Mouse (Mus musculus): ENCODE data around the gene 1700028J19Rik.
"Not testable (repeated sequence)": the region's sequence is repeated elsewhere in the genome, so short reads cannot be mapped to it uniquely, and the experiment has no call there.

Gene 1700028J19Rik

DNA sequence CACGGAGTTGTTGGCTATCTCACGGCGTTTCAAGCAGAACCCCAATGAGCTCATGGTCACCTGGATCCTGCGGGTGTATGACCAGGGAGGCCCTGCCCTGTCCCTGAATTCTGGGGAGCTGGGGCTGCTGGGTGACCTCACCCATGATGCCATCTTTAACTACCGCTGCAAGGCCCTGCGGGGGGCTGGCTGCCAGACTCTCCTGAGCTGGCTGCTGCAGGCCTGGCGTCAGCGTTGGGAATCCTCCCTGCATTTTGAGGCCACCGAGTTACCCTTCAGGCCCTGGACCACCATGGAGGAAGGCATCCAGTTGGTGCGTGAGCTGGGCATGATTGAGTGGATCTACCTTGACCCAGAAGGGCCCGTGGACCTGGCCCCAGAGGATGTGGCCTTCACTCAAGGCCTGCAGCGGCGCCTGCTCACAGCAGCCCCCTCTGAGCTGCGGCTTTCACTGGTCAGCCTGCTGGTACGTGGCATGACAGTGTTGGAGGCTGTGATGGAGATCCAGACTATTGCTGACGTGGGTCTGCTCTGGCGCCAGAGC lies 4.3 kb upstream of the 1700028J19Rik start:
- not testable (repeated sequence) for DNase-seq (ENCODE audit: low read depth)

DNA sequence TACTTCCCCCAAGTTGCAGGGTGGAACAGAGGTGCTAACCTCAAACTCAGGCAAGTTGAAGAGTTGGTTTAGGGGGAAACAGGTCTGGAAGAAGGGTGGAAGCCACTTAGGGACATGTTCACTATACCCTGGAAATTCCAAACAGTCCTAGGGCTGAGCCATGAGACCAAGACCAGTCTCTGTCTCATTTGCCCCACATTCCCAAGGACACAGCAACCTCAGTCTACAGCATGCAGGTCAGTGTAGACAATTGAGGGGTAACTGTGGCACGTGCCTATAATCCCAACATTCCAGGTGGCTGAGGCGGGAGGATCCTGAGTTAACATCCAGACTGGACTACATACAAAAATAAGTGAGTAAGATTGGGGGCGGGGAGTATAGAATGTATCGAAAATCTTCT lies 2.8 kb upstream of the 1700028J19Rik start:
- no peak for DNase-seq (ENCODE audit: low read depth)

DNA sequence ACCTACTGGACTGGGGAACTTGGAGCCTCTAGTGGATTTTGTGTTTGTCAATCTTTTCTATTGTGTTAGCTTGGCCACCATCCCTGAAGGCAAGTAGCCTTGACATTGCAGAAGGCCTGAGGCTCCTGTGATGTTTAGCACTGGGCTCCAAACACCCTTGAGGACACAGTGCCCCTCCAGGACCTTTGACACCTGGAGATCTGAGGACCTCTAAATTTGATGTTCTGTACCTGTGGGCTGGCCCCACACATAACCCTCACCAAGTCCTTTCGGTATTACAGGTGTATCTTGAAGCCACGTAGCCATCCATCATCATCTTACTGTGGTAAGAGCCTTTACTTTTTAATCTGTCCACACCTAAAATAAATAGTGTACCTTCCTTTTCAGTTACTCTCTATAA lies 1.5 kb upstream of the 1700028J19Rik start:
- no peak for DNase-seq (ENCODE audit: low read depth)

DNA sequence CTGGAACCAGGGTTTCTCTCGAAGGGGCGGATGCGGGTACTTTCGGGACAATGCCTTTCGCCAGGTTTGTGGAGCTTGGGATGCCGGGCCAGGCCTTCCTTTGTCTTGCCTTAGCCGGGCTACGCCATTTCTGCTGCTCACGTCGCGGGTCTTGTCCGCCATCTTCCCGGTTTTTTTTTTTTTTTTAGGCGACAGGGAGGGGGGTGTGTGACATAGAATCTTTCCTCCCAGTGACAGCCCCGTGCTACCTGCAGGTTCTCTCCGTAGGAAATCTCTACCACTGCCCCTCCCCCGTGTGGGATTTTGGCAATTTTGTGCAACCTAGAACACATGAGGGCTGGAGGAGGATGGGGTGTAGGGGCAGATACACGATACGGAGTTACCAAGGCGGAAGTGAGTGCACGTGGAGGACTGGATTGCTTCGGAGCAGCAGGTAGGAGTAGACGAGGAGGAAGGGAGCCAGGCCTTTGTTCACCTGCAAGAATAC lies 532 bp upstream of the 1700028J19Rik start:
- peak; percentile 80 for DNase-seq (ENCODE audit: low read depth)

DNA sequence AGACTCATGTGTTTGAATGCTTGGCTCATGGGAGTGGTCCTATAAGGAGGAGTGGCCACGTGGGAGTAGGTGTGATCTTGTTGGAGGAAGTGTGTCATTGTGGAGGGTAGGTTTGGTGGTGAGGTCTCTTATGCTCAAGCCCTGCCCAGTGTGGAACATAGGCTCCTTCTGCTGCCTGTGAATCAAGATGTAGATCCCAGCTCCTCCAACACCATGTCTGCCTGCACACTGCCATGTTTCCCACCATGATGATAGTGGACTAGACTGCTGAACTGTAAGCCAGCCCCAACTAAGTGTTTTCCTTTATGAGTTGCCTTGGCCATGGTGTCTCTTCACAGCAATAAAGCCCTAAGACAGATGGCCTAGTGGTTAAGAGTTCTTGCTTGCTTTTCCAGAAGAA lies 2.4 kb downstream of the 1700028J19Rik start:
- DNase-seq (ENCODE audit: low read depth): no peak

DNA sequence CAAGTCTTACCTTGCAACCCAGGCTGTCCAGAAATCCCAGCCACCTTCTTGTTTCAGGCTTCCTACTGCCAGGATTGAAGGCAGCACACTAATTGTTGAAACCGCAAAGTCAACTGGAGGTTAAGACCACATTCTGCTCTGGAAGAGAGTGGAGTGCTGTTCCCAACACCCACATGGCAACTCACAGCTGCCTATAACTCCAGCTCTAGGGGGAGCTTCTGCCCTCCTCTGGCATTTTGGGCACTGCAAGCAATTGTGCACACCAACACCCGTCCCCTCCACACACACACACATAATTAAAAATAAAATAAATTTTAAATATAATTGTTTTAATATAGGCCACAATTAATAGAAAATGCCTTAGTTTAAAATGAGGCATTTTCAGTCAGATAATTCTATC lies 5.3 kb downstream of the 1700028J19Rik start:
- no peak for DNase-seq (ENCODE audit: low read depth)

DNA sequence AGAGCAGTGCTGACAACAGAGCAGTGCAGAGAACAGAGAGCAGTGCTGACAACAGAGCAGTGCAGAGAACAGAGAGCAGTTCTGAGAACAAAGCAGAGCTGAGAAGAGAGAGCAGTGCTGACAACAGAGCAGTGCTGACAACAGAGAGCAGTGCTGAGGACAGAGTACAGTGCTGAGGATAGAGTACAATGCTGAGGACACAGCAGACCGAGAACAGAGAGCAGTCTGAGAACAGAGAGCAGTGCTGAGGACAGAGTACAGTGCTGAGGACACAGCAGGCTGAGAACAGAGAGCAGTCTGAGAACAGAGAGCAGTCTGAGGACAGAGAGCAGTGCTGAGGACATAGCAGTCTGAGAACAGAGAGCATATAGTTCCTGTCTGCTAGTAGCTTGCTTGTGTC lies 5.8 kb downstream of the 1700028J19Rik start:
- DNase-seq (ENCODE audit: low read depth): no peak

DNA sequence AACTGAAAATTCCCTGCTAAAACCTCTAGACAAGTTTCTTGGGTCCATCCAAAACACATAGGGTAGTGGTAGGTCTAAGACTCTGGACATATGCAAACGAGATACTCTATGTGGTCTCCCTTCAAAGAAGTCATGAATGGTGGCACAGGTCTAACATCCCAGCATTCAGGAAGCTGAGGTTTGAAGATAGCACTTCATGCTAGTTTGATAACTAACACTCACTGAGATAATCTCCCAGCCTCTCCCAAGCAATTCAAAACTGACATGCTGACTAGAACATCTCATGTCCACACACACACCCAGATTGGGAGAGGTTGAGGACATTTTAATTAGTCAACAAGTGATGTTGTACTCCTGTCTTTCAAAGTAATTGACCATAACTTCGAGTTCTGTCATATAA lies 6.6 kb downstream of the 1700028J19Rik start:
- DNase-seq (ENCODE audit: low read depth): no peak

DNA sequence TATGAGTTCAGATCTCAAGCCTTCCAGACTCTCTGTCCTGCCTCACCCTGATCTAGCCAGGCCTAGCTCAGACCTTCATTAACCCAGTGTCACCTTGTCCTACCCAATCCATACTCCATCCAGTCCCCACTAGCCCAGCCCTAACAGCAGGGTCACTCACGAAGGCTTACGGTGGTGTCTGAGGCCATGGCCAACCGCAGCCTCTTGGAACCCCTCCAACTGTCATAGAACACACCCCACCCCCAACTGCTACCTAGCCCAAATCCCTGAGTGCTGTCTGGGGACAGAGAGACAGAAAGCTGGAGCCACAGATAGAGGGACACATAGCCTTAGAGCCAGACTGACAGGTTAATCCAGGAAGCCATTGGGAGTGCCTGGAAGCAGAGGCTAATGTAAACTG lies 10.6 kb downstream of the 1700028J19Rik start, which contains the start of gene Gm36864:
Gm36864 (plus strand) TSS at position 269 of the 400 bp plus-strand sequence.
- no peak for DNase-seq (ENCODE audit: low read depth)

DNA sequence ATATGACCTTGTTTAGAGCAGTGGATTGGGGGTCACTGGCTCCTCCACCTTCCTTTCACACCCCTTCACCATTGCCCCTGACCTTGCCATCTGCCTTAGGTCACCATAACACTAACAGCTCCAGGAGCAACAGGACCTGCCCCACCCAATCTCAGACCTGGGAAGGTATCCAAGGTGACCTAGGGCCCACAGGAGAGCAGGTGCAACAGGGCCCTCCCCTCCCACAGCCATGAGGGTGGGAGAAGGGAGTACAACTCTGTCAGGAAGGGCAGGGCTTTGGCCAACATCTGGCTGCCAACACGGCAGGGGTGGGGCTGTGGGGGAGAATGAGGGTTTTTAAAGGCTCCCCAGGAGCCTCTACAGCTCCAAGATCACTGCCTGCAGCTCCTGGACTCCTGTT lies 21.4 kb downstream of the 1700028J19Rik start, which contains the start of gene Klk1:
Klk1 (plus strand) TSS at position 285 of the 400 bp plus-strand sequence.
- DNase-seq (ENCODE audit: low read depth): no peak

DNA sequence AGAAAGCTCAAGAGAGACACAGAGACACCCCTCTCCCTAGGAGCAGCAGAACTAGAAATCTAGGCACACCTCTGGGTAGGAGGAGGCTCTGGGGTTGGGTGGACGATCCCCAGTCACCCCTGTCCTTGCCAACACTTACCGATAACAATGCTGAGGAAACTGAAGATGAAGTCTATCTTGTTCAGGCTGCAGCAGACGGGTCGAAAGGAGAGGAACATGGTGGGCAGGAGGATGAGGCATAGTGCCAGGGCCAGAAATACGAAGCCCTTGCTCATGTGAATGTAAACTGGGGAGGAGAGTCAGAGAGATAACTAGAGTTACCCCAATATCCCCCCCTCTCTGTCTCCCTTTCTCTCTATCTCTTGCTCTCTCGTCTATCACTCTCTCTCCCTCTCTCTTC lies 24.2 kb downstream of the 1700028J19Rik start:
- DNase-seq (ENCODE audit: low read depth): not testable (repeated sequence)

DNA sequence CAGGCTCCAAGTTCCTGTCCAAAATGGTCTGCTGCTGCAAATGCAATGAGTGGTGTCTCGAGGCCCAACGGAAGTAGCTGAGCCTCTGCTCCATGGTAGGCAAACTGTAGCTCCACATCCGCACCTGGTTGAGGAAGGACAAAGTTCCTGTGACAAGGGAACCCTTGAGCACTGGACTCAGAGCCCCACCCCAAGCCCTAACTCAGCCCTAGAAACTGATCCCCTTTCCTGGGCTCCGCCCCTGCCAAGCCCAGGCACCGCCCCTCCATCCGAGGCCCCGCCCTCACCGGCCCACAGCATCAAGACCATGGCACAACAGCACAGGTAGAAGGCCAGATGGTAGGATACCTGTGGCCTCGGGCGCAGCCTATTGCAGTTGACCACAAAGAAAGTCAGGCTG lies 24.9 kb downstream of the 1700028J19Rik start:
- DNase-seq (ENCODE audit: low read depth): not testable (repeated sequence)

DNA sequence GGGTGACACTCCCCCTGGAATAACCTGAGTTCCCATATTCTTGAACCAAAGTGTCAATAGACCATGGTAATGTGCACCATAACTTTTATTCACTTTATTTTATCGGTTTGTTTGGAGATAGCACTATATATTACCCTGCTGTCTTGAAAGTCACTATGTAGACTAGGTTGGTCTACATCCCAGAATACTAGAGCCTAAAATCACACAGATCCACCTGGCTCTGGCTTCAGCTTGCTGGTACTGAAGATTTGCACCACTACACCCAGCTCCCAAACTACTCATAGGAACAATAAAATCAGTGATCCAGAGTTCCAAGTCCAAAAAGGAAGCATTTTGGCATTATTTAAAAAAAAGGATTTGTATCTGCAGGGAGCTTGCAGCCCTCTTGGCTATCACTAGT lies 30.9 kb downstream of the 1700028J19Rik start, which contains the start of gene Klk1b5:
Klk1b5 (plus strand) TSS at position 301 of the 400 bp plus-strand sequence.
- DNase-seq (ENCODE audit: low read depth): no peak

DNA sequence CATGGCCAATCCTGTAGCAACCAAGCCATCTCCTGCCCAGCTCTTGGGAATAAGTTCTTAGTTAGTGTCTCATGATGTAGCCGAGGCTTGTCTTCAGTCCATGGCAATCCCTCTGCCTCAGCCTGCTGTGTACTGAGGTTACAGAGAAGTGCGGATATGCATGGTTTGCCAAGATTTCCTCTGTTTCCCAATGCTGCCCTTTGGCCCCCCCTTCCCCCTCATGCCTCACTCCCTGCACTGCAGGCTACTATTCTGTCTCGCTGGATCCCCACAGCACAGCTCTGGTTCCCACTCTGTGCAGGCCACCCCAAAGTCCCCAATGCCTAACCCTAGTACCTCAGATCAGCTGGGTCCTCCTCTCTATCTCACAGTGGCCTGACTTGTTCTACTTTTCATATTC lies 38.2 kb downstream of the 1700028J19Rik start:
- no peak for DNase-seq (ENCODE audit: low read depth)

DNA sequence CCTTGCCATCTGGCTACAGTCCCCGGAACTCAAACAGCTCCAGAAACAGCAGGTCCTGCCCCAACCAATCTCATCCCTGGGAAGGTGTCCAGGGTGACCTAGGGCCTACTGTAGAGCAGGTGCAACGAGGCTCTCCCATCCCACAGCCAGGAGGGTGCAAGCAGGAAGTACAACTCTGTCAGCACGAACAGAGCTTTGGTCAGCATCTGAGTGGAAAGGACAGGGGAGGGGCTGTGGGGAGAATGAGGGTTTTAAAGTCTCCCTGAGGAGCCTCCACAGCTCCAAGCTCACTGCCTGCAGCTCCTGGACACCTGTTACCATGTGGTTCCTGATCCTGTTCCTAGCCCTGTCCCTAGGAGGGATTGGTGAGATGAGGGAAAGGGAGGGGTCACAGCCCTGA lies 39.4 kb downstream of the 1700028J19Rik start, which contains the start of gene Klk1b4:
Klk1b4 (plus strand) TSS at position 301 of the 400 bp plus-strand sequence.
- DNase-seq (ENCODE audit: low read depth): not testable (repeated sequence)

DNA sequence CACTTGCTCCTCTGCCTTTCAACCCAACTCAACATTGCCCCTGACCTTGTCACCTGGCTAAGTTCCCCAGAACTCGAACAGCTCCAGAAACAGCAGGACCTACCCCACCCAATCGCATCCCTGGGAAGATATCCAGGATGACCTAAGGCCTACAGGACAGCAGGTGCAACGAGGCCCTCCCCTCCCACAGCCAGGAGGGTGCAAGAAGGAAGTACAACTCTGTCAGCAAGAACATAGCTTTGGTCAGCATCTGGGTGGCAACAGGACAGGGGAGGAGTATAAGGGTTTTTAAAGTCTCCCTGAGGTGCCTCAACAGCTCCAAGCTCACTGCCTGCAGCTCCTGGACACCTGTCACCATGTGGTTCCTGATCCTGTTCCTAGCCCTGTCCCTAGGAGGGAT lies 48.6 kb downstream of the 1700028J19Rik start, which contains the start of gene Klk1b3:
Klk1b3 (plus strand) TSS at position 301 of the 400 bp plus-strand sequence.
- DNase-seq (ENCODE audit: low read depth): no peak

DNA sequence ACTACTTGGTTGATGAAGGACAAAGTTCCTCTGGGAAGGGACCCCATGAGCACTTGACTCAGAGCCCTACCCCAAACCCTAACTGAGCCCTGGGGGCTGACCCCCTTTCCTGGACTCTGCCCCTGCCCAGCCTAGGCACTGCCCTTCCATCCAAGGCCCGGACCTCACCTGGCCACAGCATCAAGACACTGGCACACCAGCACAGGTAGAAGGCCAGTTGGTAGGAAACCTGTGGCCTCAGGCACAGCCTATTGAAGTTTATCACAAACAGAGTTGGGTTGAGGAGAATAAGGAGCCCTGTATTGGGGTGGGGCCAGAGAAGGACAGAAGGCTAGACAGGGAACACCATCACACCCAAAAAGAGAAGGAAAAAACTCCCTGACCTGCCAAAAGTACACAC lies 53.0 kb downstream of the 1700028J19Rik start:
- not testable (repeated sequence) for DNase-seq (ENCODE audit: low read depth)

DNA sequence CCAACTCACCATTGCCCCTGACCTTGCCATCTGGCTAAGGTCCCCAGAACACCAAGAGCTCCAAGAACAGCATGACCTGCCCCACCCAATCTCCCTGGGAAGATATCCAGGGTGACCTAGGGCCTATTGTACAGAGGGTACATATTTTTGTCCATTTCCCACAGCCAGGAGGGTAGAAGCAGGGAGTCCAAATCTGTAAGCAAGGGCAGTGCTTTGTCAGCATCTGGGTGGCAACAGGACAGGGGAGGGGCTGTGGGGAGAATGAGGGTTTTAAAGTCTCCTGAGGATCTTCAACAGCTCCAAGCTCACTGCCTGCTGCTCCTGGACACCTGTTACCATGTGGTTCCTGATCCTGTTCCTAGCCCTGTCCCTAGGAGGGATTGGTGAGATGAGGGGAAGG lies 58.6 kb downstream of the 1700028J19Rik start, which contains the start of gene Klk1b24:
Klk1b24 (plus strand) TSS at position 301 of the 400 bp plus-strand sequence.
- not testable (repeated sequence) for DNase-seq (ENCODE audit: low read depth)

DNA sequence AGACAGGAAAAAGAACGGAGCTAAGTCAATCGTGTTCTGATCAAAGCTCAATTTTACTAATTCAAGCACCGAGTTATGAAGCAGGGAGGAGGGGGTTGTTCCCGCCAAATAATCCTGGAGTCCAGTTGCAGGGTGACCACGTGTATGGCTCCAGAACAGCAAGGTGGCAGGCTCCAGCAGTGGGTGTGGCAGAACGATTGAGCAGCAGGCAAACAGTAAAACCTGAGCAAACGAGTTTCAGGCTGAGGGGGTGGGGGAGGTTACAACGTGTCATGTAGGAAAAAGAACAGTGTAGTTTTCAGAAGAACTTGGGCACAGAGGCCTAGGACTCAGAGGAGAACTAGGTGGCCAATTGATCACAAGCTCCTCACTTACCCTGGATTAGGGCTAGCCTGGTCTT lies 60.0 kb downstream of the 1700028J19Rik start:
- DNase-seq (ENCODE audit: low read depth): not testable (repeated sequence)
